Mouse (Mus musculus) intestine, embryonic 15.5 days (tissue): ENCODE data around the gene Atp1a3. TPM values are rescaled to one million over a fixed set of nuclear protein-coding genes. Genes with fewer than 3 reads are reported as not detected.

Experiments
- ATAC-seq: fragments of 200-750 bp; cut with Nextera tagmentation; 2 replicates; pipeline ENCODE4 v1.8.0; 2017; ENCODE audit warnings: moderate TSS enrichment, moderate library complexity
- H3K27ac ChIP-seq: fragments of 300-500 bp; sonication (generic); 2 replicates; pipeline ENCODE4 v1.5.1; 2015; ENCODE audit warnings: mild to moderate bottlenecking, inconsistent platforms
- H3K27me3 ChIP-seq: fragments of 300-500 bp; sonication (generic); replicated peaks from 2 replicates; pipeline ENCODE4 v1.6.1; 2015; ENCODE audit warnings: inconsistent platforms
- H3K36me3 ChIP-seq: fragments of 300-500 bp; sonication (generic); 2 replicates; pipeline ENCODE4 v1.6.1; 2015; ENCODE audit warnings: inconsistent platforms
- H3K4me1 ChIP-seq: fragments of 300-500 bp; sonication (generic); replicated peaks from 2 replicates; pipeline ENCODE4 v1.6.1; 2015; ENCODE audit warnings: inconsistent platforms
- H3K4me2 ChIP-seq: fragments of 300-500 bp; sonication (generic); replicated peaks from 2 replicates; pipeline ENCODE4 v1.6.1; 2015; ENCODE audit warnings: mild to moderate bottlenecking, inconsistent platforms
- H3K4me3 ChIP-seq: fragments of 300-500 bp; sonication (generic); replicated peaks from 2 replicates; pipeline ENCODE4 v1.5.1; 2015; ENCODE audit warnings: inconsistent platforms
- H3K9ac ChIP-seq: fragments of 300-500 bp; sonication (generic); 2 replicates; pipeline ENCODE4 v1.6.1; 2015; ENCODE audit warnings: inconsistent platforms
- H3K9me3 ChIP-seq: fragments of 300-500 bp; sonication (generic); 2 replicates; pipeline ENCODE4 v1.6.1; 2016; ENCODE audit warnings: inconsistent platforms
- WGBS: fragments of 180-500 bp; shearing (Covaris S2); methylation state at CpG from one replicate; pipeline ENCODE4 v1.1.7; 2015; 5-methylcytosine and 5-hydroxymethylcytosine counted together
- polyA plus RNA-seq: library from polyadenylated mRNA; unstranded; fragments of >200 nt; fragmentation: Nextera tagmentation; extraction: Ambion mirVana; gene quantifications from 2 replicates; pipeline ENCODE4 v1.2.1, GENCODE M21; 2015

Gene Atp1a3
- polyA plus RNA-seq, 1 experiment from 2014 or later: 3.8 TPM

DNA sequence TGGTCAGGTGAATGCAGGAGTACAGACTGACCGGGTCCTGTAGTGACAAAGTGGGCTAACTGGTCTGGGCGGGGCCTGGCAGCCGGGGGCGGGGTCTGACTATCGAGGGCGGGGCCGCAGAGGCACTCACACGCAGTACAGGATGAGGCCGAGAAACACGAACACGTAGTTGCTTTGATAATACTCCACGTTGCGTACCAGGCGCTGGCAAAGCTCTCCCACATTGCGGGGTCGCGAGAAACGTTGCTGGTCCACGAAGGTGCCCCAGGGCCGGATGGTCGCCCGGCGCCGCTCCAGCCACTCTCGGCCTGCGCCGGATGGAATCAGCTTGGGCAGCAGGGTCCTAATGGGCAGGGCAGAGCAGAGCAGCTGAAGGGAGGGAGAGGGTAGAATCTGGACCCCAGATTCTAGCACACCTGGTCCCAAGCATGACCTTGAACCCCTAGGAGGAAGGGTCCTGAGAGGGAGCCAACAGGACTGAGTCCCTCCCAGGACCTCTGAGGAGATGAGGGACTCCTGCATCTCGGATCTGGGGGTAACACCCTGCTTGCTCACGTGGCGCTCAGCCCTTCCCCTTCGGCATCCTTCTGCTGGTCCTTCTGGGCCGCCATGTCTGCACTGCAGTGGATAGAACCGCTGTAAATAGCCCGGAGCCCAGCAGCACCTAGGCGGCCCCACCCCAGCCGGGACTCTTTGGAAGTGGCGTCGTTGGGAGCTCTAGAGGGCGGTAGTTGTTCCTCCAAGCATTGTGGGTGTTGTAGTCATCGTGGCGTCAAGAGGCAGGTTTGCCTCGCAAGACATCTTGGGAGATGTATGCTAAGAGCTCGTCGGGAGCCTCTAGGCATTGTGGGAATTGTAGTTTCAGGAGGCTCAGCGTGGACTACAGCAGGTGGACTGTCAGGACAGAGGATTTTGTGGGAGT, 33.5 kb downstream of the Atp1a3 start, which contains the start of gene Rabac1:
Gene Rabac1 (minus strand): TSS at position 783 of the 922 bp plus-strand sequence.
- H3K4me1 ChIP-seq: 0 out of 2 replicates have a peak, but pooled peaks cover 4% of the 10 kb centered on the region
- peaks cover 3% of the 10 kb centered on the region; the same call in 1 of the 2 replicates for H3K36me3 ChIP-seq
- H3K9ac ChIP-seq: peak within 1 kb of the TSS; percentile 80
- H3K4me2 ChIP-seq: peak within 1 kb of the TSS; percentile 79
- no peaks in the 10 kb centered on the region for H3K27me3 ChIP-seq
- peak within 1 kb of the TSS; percentile 75 for H3K27ac ChIP-seq
- H3K4me3 ChIP-seq: peak within 1 kb of the TSS; percentile 78
- under 1% methylated on average over 45 of the region's 45 CpGs for WGBS
- no peaks in the 10 kb centered on the region for H3K9me3 ChIP-seq
- ATAC-seq: peak; percentile 95

DNA sequence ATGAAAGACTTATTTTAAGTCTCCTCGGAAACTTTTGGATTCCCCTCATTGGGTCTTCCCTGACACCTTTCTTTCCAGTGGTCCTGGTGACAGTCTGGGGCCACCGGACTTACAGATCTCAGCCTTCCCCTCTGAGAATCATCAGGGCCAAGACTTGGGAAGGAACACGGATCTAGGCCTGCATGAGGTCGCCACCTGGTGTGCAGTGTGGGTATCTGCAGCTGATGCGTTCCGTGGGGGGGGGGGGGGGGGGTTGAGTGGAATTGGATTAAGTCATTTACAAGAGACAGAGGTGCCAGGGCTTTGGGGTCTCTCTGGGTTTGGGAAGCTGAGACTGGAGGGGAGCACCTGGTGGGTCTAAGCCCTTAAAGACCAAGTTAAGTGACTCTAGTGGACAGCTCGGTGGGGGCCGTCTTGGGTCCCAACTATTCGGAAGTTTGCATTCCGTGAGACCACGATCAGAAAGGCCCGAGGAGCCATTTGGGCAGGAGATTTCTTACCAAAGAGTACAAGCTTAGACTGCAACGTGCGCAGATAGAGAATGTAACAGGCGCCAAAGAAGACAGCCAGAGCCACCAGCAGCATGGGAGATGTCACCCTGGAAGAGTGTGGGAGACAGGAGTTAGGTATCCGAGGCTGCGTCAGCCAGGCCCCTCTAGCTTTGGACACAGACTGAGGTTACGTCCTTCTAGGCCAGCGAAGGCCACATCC, 34.3 kb downstream of the Atp1a3 start:
- 0 out of 2 replicates have a peak, but pooled peaks cover 4% of the 10 kb centered on the region for H3K4me1 ChIP-seq
- peak overlapping the region; percentile 78 for H3K4me3 ChIP-seq
- no peaks in the 10 kb centered on the region for H3K9me3 ChIP-seq
- peak overlapping the region; percentile 80 for H3K9ac ChIP-seq
- H3K4me2 ChIP-seq: peak overlapping the region; percentile 79
- no peaks in the 10 kb centered on the region for H3K27me3 ChIP-seq
- peak overlapping the region; percentile 75 for H3K27ac ChIP-seq
- peak; percentile 14 for ATAC-seq
- peaks cover 3% of the 10 kb centered on the region; the same call in 1 of the 2 replicates for H3K36me3 ChIP-seq
- 6% methylated on average over 19 of the region's 19 CpGs for WGBS

DNA sequence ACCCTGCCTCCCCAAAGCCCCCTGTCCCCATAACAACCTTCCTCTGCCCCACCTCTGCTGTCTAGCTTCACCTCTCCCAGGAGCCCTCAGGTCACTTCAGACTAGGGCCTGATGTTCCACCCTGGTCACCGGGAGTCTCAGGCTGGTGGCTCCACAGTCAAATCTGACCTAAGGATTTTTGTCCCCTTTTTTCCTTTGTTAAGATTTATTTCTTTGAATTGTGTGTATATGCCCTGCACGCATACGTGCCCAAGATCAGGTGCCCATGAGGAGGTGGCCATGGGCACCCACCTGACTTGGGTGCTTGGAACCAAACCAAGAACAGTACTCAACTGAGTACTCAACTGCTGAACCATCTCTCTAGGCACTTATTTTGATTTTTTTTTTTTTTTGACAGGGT, 35.4 kb downstream of the Atp1a3 start:
- Histone ChIP-seq H3K9me3 (no peaks in the 10 kb centered on the region), H3K36me3 (peaks cover 3% of the 10 kb centered on the region; the same call in 1 of the 2 replicates), H3K27me3 (no peaks in the 10 kb centered on the region), H3K4me1 (0 out of 2 replicates have a peak, but pooled peaks cover 4% of the 10 kb centered on the region), H3K9ac (no peak overlapping the region), H3K4me3 (no peak overlapping the region), H3K4me2 (no peak overlapping the region), H3K27ac (no peak overlapping the region)
- 93% methylated on average over 3 of the region's 3 CpGs for WGBS
- ATAC-seq: no peak

DNA sequence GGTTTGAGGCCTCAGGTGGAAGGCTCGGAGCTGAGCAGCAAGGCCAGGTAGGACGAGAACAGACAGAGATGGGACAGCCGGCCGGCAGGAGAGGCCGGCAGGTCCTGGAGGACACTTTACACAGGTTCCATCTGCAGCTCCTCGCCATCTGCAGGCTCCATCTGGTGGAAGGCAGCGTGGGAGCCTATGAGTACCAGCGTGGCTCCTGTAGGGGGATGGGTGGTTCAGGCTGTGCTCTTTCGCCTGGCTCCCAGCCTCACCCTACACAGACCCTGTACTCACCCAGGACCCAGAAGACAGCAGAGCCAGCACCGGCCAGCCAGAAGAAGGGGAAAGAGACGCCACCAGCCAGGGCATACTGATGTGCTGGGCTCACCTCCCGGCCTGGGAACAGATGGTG, 36.0 kb downstream of the Atp1a3 start:
- Histone ChIP-seq H3K27me3 (no peaks in the 10 kb centered on the region), H3K4me1 (0 out of 2 replicates have a peak, but pooled peaks cover 4% of the 10 kb centered on the region), H3K4me3 (no peak overlapping the region), H3K4me2 (no peak overlapping the region), H3K9ac (no peak overlapping the region), H3K27ac (no peak overlapping the region), H3K36me3 (peaks cover 3% of the 10 kb centered on the region; the same call in 1 of the 2 replicates), H3K9me3 (no peaks in the 10 kb centered on the region)
- ATAC-seq: no peak
- 80% methylated on average over 12 of the region's 12 CpGs for WGBS

DNA sequence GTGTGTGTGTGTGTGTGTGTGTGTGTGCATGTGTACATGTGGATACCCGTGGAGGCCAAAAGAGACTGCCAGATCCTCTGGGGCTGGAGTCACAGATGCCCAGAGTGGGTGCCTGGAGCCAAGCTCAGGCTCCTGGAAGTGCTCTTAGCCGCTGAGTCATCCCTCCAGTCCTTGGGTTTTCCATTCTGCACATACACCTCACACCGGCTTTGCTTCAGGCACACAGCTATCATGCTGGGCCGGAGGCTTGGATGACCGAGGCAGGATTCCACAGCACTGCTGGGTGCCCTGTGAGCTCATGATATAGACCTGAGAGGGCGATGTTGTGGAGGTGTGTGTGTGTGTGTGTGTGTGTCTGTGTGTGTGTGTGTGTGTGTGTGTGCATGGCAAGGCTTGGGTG, 37.3 kb downstream of the Atp1a3 start:
- Histone ChIP-seq H3K27ac (no peak overlapping the region), H3K9me3 (no peaks in the 10 kb centered on the region)
- WGBS: 77% methylated on average over 6 of the region's 6 CpGs

DNA sequence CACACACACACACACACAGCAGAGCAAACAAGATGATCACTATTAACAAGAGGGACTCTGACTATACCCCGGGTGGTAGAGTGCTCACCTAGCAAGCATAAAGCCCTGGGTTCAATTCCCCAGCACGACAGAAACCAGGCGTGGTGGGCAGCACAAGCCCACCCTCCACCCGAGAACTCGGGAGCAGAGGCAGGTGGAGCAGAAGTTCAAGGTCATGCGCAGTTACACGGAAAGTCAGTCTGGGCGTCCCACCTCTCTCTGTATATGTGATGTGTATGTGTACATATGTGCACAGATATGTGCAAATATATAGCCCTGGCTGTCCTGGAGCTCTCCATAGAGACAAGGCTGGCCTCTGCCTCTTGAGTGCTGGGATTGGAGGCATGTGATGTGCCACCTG, 37.8 kb downstream of the Atp1a3 start:
- WGBS: 73% methylated on average over 8 of the region's 8 CpGs

More for the DNA sequence above, 37.3 kb downstream of the Atp1a3 start:
- Histone ChIP-seq H3K27me3 (no peaks in the 10 kb centered on the region), H3K4me3 (no peak overlapping the region), H3K36me3 (peaks cover 3% of the 10 kb centered on the region; the same call in 1 of the 2 replicates), H3K9ac (no peak overlapping the region), H3K4me1 (0 out of 2 replicates have a peak, but pooled peaks cover 4% of the 10 kb centered on the region), H3K4me2 (no peak overlapping the region)
- ATAC-seq: no peak

DNA sequence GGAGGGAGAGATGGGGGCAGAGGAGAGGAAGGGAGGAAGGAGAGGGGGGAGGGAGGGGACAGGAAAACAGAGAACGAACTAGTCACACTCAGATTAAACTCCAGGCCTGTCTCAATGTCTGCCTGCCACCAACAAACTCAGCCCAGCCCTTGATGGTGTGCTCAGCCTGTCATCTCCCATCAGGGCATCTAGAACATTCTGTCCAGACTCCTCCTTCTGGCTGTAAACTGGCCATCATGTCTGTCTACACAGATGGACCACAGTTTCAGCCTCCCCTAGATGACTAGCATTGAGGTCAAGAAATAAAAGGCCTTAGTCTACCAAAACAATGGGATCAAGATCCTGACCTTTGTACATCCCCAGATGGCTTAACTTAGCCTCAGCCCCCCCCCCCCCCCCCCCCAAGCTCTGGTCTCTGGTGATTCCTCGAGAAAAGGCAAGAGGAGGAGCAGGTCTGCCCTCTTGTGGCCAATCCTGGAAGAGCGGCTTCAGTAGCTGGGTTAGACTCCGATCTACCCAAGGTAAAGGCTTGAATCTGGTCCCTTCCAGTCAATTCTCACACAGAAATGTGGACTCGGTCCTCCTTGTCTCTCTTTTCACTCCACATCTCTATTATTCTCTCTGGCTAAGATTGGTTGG, 40.7 kb downstream of the Atp1a3 start:
- peaks cover 3% of the 10 kb centered on the region; the same call in 1 of the 2 replicates for H3K36me3 ChIP-seq
- H3K9ac ChIP-seq: no peak overlapping the region
- H3K27me3 ChIP-seq: no peaks in the 10 kb centered on the region
- no peak overlapping the region for H3K4me3 ChIP-seq
- 0 out of 2 replicates have a peak, but pooled peaks have one; percentile 34 for ATAC-seq
- H3K4me1 ChIP-seq: no peaks in the 10 kb centered on the region
- no peak overlapping the region for H3K4me2 ChIP-seq
- WGBS: 10% methylated on average over 5 of the region's 5 CpGs
- no peaks in the 10 kb centered on the region for H3K9me3 ChIP-seq
- H3K27ac ChIP-seq: no peak overlapping the region

More for the DNA sequence above, 37.8 kb downstream of the Atp1a3 start:
- Histone ChIP-seq H3K27ac (no peak overlapping the region), H3K4me1 (0 out of 2 replicates have a peak, but pooled peaks cover 4% of the 10 kb centered on the region), H3K4me3 (no peak overlapping the region), H3K27me3 (no peaks in the 10 kb centered on the region), H3K9ac (no peak overlapping the region), H3K36me3 (peaks cover 3% of the 10 kb centered on the region; the same call in 1 of the 2 replicates), H3K4me2 (no peak overlapping the region), H3K9me3 (no peaks in the 10 kb centered on the region)
- no peak for ATAC-seq

DNA sequence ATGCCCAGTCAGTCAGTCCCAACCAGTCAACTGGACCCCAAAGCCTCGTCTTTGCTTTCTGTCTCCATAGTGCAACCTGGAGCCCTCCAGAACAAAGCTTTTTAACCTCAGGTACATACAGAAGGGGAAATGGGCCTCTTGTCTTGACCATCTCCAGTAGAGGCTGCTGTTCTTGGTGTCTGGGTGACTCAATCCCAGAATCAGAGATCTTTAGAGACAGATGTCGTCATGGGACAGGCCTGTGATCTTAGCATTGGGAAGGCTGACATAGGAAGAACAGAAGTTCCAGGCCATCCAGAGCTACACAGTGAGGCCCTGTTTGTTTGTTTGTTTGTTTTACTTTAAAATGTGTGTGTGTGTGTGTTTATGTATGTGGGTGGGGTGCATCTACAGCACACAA, 41.5 kb downstream of the Atp1a3 start:
- no peaks in the 10 kb centered on the region for H3K27me3 ChIP-seq
- 78% methylated on average over 2 of the region's 2 CpGs for WGBS
- no peaks in the 10 kb centered on the region for H3K36me3 ChIP-seq
- H3K27ac ChIP-seq: no peak overlapping the region
- ATAC-seq: no peak
- no peak overlapping the region for H3K9ac ChIP-seq
- no peaks in the 10 kb centered on the region for H3K4me1 ChIP-seq
- H3K9me3 ChIP-seq: no peaks in the 10 kb centered on the region
- H3K4me3 ChIP-seq: no peak overlapping the region
- no peak overlapping the region for H3K4me2 ChIP-seq

DNA sequence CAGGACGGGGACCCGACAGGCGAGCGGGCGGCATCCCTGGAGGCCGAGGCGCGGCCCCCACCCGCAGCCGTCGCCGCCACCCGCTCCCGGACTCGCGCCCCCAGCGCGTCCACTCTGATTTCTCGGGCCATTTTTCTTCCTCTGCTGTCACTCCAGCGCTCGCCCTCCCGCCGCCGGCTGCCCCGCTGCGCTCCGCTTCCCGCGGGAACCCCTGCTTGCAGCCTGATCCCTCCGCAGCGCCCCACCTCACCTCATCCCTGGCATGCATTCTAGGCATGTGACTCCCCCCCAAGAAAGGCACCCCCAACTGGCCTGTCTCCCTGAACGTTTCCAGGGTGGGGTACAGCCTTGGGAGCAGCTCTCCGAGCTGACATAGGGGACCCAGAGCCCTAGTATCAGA, 50.5 kb downstream of the Atp1a3 start:
- H3K9me3 ChIP-seq: no peaks in the 10 kb centered on the region
- no peak overlapping the region for H3K9ac ChIP-seq
- WGBS: 3% methylated on average over 24 of the region's 33 CpGs
- H3K4me3 ChIP-seq: peak overlapping the region; percentile 40
- H3K27me3 ChIP-seq: peaks cover 70% of the 10 kb centered on the region
- ATAC-seq: no peak
- H3K27ac ChIP-seq: no peak overlapping the region
- peaks cover 10% of the 10 kb centered on the region for H3K4me1 ChIP-seq
- no peaks in the 10 kb centered on the region for H3K36me3 ChIP-seq
- H3K4me2 ChIP-seq: peak overlapping the region; percentile 74

DNA sequence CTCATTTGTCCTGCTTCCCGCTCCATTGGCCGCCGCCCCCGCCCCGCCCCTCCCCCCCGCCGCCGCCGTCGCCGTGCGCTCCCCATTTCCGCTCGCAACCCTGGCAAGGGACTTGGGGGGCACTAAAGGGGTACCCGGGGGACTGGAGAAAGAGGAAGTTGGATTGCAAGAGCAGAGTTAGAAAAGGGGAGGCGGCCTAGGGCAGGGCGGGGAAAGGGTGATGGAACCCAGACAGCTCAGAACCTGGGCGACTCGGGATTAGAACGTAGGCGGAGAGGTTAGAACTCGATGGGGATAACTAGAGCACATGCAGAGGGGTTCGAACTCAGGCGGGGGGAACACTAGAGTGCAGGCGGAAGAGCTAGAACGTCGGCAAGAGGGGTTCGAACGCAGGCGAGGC, 51.3 kb downstream of the Atp1a3 start:
- no peaks in the 10 kb centered on the region for H3K9me3 ChIP-seq
- H3K9ac ChIP-seq: peak overlapping the region; percentile 40; the same call in 1 of the 2 replicates
- no peak overlapping the region for H3K27ac ChIP-seq
- peaks cover 78% of the 10 kb centered on the region for H3K27me3 ChIP-seq
- H3K36me3 ChIP-seq: no peaks in the 10 kb centered on the region
- peak; percentile 48 for ATAC-seq
- peaks cover 10% of the 10 kb centered on the region for H3K4me1 ChIP-seq
- 2% methylated on average over 30 of the region's 30 CpGs for WGBS
- peak overlapping the region; percentile 74 for H3K4me2 ChIP-seq
- H3K4me3 ChIP-seq: peak overlapping the region; percentile 40

DNA sequence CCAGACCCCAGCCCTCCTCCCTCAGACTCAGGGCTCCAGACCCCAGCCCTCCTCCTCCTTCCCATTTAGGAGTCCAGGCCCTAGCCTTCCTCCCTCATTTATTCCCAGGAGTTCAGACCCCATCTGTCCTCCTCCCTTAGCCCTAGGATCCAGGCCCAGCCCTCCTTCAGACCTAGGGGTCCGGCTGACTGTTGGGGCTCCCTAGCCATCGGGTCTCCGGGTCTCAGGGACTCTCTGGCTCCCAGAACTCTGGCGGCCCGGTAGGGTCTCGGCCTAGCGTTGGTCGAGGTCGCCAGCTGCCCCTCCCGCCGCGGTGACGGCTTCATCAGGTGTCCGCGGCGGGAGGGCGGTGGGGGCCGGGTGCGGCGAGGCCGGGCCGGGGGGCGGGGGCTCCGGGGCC, 51.8 kb downstream of the Atp1a3 start:
- peaks cover 10% of the 10 kb centered on the region for H3K4me1 ChIP-seq
- peak overlapping the region; percentile 40; the same call in 1 of the 2 replicates for H3K9ac ChIP-seq
- H3K9me3 ChIP-seq: no peaks in the 10 kb centered on the region
- peaks cover 83% of the 10 kb centered on the region for H3K27me3 ChIP-seq
- H3K4me3 ChIP-seq: peak overlapping the region; percentile 40
- under 1% methylated on average over 24 of the region's 24 CpGs for WGBS
- ATAC-seq: no peak
- no peak overlapping the region for H3K27ac ChIP-seq
- H3K36me3 ChIP-seq: no peaks in the 10 kb centered on the region
- H3K4me2 ChIP-seq: peak overlapping the region; percentile 74
